Mouse (Mus musculus): ENCODE results near the gene Mab21l1. TPM values are rescaled to one million over a fixed set of nuclear protein-coding genes. Genes with fewer than 3 reads are reported as not detected.

Mab21l1 gene
- polyA plus RNA-seq (2014; fragmentation: Nextera tagmentation; extraction: Ambion mirVana) = 20.0 and 21.3 TPM in 2 replicates

DNA sequence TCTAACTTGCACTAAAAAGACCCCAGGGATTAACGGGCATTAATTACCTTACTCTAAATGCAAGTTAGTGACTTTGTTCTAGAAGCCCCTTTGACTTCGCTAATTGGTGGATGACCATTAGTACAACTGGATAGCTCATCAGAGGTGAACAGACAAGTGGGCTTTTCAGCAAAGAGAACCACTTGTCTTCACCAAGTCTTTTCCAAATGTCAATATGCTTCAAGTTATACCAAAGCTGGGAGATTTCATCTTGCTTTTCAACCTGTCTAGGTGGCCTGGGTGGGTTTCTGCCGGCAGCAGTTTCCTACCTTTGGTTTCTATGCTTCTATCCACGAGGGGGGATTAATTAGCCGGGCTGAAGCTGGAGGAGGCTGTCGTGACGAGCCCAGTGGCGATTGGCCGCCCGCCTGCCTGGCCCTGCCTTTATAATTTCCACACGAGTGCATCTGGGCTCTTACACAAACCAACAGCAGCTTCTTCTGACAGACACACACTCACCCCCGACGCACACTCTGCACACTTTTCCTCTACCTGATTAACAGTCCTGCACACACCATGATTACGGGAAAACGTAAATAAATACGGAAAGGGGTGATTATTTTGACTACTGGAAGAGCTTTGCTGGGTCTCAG, at the start of gene Mab21l1:
Gene Mab21l1, plus strand, starts transcription at position 455 of the 632 bp plus-strand sequence.
- DNase-seq (ENCODE audit: low spot score) (peak; percentile 69), ATAC-seq (ENCODE audit: insufficient read depth, low FRiP score, low TSS enrichment) (peak; percentile 55; the same call in 1 of the 2 replicates)
- Histone ChIP-seq H3K36me3 (ENCODE audit: control insufficient read depth, insufficient read depth, low read length) (no peaks in the 10 kb centered on the region), H3K4me3 (ENCODE audit: low read depth, low read length) (peak within 1 kb of the TSS; percentile 36), H3K9me3 (ENCODE audit: control insufficient read depth, low read length) (no peaks in the 10 kb centered on the region), H3K27me3 (ENCODE audit: control insufficient read depth, insufficient read depth, low read length) (peaks cover 57% of the 10 kb centered on the region), H3K4me2 (ENCODE audit: low read depth) (peak within 1 kb of the TSS; percentile 57), H3K9ac (ENCODE audit: low read length) (peak within 1 kb of the TSS; percentile 41), H3K4me1 (ENCODE audit: control insufficient read depth, insufficient read depth, low read length) (peaks cover 24% of the 10 kb centered on the region), H3K27ac (ENCODE audit: low read depth, low read length) (peak within 1 kb of the TSS; percentile 34; the same call in 1 of the 2 replicates)
- WGBS = 0% methylated on average over 16 of the region's 16 CpGs

- Histone ChIP-seq H3K4me1 (ENCODE audit: control insufficient read depth, insufficient read depth, low read length) (no peaks in the 10 kb centered on the region), H3K9me3 (ENCODE audit: control insufficient read depth, low read length) (no peaks in the 10 kb centered on the region), H3K27ac (ENCODE audit: low read depth, low read length) (no peak overlapping the region), H3K27me3 (ENCODE audit: control insufficient read depth, insufficient read depth, low read length) (no peaks in the 10 kb centered on the region), H3K4me3 (ENCODE audit: low read depth, low read length) (no peak overlapping the region), H3K9ac (ENCODE audit: low read length) (no peak overlapping the region), H3K36me3 (ENCODE audit: control insufficient read depth, insufficient read depth, low read length) (no peaks in the 10 kb centered on the region), H3K4me2 (ENCODE audit: low read depth) (no peak overlapping the region)
- whole genome bisulfite sequencing = 62% methylated on average over 6 of the region's 6 CpGs
- ATAC-seq (ENCODE audit: insufficient read depth, low FRiP score, low TSS enrichment) (no peak), DNase-seq (ENCODE audit: low spot score) (no peak)
Observed at GRCm38 (mm10) chr3:55733665-55734064, 48.6 kb upstream of the Mab21l1 start.

- Histone ChIP-seq H3K9me3 (ENCODE audit: control insufficient read depth, low read length) (no peaks in the 10 kb centered on the region), H3K4me1 (ENCODE audit: control insufficient read depth, insufficient read depth, low read length) (no peaks in the 10 kb centered on the region), H3K4me3 (ENCODE audit: low read depth, low read length) (no peak overlapping the region), H3K9ac (ENCODE audit: low read length) (no peak overlapping the region), H3K4me2 (ENCODE audit: low read depth) (no peak overlapping the region), H3K27me3 (ENCODE audit: control insufficient read depth, insufficient read depth, low read length) (no peaks in the 10 kb centered on the region), H3K36me3 (ENCODE audit: control insufficient read depth, insufficient read depth, low read length) (no peaks in the 10 kb centered on the region), H3K27ac (ENCODE audit: low read depth, low read length) (no peak overlapping the region)
- DNase-seq (ENCODE audit: low spot score) = no peak
- ATAC-seq (ENCODE audit: insufficient read depth, low FRiP score, low TSS enrichment) = no peak
- 67% methylated on average over 6 of the region's 6 CpGs for WGBS
Observed at GRCm38 (mm10) chr3:55741428-55741827, 40.9 kb upstream of the Mab21l1 start.

- 84% methylated on average over 5 of the region's 5 CpGs for whole genome bisulfite sequencing
- no peaks in the 10 kb centered on the region for H3K9me3 ChIP-seq (ENCODE audit: control insufficient read depth, low read length)
Observed at GRCm38 (mm10) chr3:55742218-55742617, 40.1 kb upstream of the Mab21l1 start.

GRCm38 (mm10) chr3:55742654-55743053, 39.7 kb upstream of the Mab21l1 start:
- Histone ChIP-seq H3K4me3 (ENCODE audit: low read depth, low read length) (no peak overlapping the region), H3K4me1 (ENCODE audit: control insufficient read depth, insufficient read depth, low read length) (no peaks in the 10 kb centered on the region), H3K36me3 (ENCODE audit: control insufficient read depth, insufficient read depth, low read length) (no peaks in the 10 kb centered on the region), H3K27me3 (ENCODE audit: control insufficient read depth, insufficient read depth, low read length) (no peaks in the 10 kb centered on the region), H3K9me3 (ENCODE audit: control insufficient read depth, low read length) (no peaks in the 10 kb centered on the region), H3K9ac (ENCODE audit: low read length) (no peak overlapping the region), H3K27ac (ENCODE audit: low read depth, low read length) (no peak overlapping the region), H3K4me2 (ENCODE audit: low read depth) (no peak overlapping the region)
- DNase-seq (ENCODE audit: low spot score) (no peak), ATAC-seq (ENCODE audit: insufficient read depth, low FRiP score, low TSS enrichment) (no peak)
- WGBS = 88% methylated on average over 4 of the region's 4 CpGs

More at GRCm38 (mm10) chr3:55742218-55742617, 40.1 kb upstream of the Mab21l1 start:
- no peak overlapping the region for H3K9ac ChIP-seq (ENCODE audit: low read length)
- ATAC-seq (ENCODE audit: insufficient read depth, low FRiP score, low TSS enrichment) (no peak), DNase-seq (ENCODE audit: low spot score) (no peak)
- H3K4me3 ChIP-seq (ENCODE audit: low read depth, low read length) = no peak overlapping the region
- no peaks in the 10 kb centered on the region for H3K27me3 ChIP-seq (ENCODE audit: control insufficient read depth, insufficient read depth, low read length)
- H3K36me3 ChIP-seq (ENCODE audit: control insufficient read depth, insufficient read depth, low read length) = no peaks in the 10 kb centered on the region
- no peak overlapping the region for H3K4me2 ChIP-seq (ENCODE audit: low read depth)
- H3K4me1 ChIP-seq (ENCODE audit: control insufficient read depth, insufficient read depth, low read length) = no peaks in the 10 kb centered on the region
- no peak overlapping the region for H3K27ac ChIP-seq (ENCODE audit: low read depth, low read length)

- Histone ChIP-seq H3K9ac (ENCODE audit: low read length) (no peak overlapping the region), H3K27ac (ENCODE audit: low read depth, low read length) (no peak overlapping the region), H3K9me3 (ENCODE audit: control insufficient read depth, low read length) (no peaks in the 10 kb centered on the region)
Observed at GRCm38 (mm10) chr3:55743885-55744284, 38.4 kb upstream of the Mab21l1 start.

DNA sequence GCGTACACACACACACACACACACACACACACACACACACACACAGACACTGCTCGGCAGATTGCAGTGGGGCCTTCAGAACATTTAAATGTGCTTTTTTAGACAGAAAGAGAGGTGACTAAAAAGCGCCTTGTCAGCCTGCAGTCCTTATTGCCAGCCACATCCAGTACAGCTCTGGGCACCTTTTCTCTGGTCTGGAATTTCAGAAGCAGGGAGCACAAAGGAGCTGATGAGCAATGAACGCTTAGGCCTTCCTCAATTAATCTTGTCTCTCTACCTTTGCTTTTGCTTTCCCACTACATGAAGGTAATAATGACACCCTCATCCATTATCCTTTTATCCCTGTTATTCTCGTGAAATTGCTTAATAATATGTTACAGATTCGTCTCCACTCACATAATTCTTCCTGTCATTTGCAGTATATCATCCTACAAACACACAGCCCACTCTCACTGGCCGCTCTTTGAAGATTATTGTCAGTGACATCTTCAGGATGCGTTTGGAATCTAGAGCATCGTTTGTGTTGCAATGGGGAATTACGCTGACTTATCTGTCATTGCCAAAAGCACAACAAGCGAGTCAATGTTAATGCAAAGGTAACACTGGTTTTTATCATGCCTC, 31.8 kb upstream of the Mab21l1 start:
- no peak overlapping the region for H3K4me2 ChIP-seq (ENCODE audit: low read depth)
- DNase-seq (ENCODE audit: low spot score) (no peak), ATAC-seq (ENCODE audit: insufficient read depth, low FRiP score, low TSS enrichment) (no peak)
- no peaks in the 10 kb centered on the region for H3K36me3 ChIP-seq (ENCODE audit: control insufficient read depth, insufficient read depth, low read length)
- no peaks in the 10 kb centered on the region for H3K27me3 ChIP-seq (ENCODE audit: control insufficient read depth, insufficient read depth, low read length)
- no peak overlapping the region for H3K27ac ChIP-seq (ENCODE audit: low read depth, low read length)
- H3K4me3 ChIP-seq (ENCODE audit: low read depth, low read length) = no peak overlapping the region
- no peak overlapping the region for H3K9ac ChIP-seq (ENCODE audit: low read length)
- H3K9me3 ChIP-seq (ENCODE audit: control insufficient read depth, low read length) = no peaks in the 10 kb centered on the region
- 56% methylated on average over 11 of the region's 11 CpGs for WGBS
- H3K4me1 ChIP-seq (ENCODE audit: control insufficient read depth, insufficient read depth, low read length) = peaks cover 2% of the 10 kb centered on the region

More at GRCm38 (mm10) chr3:55743885-55744284, 38.4 kb upstream of the Mab21l1 start:
- Histone ChIP-seq H3K4me2 (ENCODE audit: low read depth) (no peak overlapping the region), H3K4me3 (ENCODE audit: low read depth, low read length) (no peak overlapping the region), H3K4me1 (ENCODE audit: control insufficient read depth, insufficient read depth, low read length) (no peaks in the 10 kb centered on the region), H3K27me3 (ENCODE audit: control insufficient read depth, insufficient read depth, low read length) (no peaks in the 10 kb centered on the region), H3K36me3 (ENCODE audit: control insufficient read depth, insufficient read depth, low read length) (no peaks in the 10 kb centered on the region)
- DNase-seq (ENCODE audit: low spot score) (no peak), ATAC-seq (ENCODE audit: insufficient read depth, low FRiP score, low TSS enrichment) (no peak)
- 88% methylated on average over 5 of the region's 5 CpGs for whole genome bisulfite sequencing

DNA sequence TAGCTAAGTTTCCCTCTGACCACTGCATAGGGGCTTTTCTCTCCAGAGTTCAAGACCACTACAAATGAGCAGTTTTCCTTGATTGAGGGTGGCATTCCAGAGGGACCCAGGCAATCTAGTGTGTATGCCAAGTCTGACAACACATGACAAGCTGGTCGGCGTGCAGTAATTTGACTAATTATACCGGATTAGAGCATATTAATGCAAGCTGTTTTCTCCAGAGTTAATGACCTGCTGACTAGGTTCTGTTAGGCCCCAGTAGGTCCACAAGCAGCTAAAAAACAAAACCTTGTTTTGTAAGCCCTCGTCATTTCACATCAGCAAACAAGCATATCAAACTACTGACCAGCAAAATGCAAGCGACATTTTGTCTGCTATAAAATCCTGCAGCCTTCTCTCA, 30.9 kb upstream of the Mab21l1 start:
- Histone ChIP-seq H3K9me3 (ENCODE audit: control insufficient read depth, low read length) (no peaks in the 10 kb centered on the region), H3K4me3 (ENCODE audit: low read depth, low read length) (no peak overlapping the region), H3K4me2 (ENCODE audit: low read depth) (no peak overlapping the region), H3K9ac (ENCODE audit: low read length) (no peak overlapping the region), H3K27ac (ENCODE audit: low read depth, low read length) (no peak overlapping the region), H3K27me3 (ENCODE audit: control insufficient read depth, insufficient read depth, low read length) (no peaks in the 10 kb centered on the region), H3K4me1 (ENCODE audit: control insufficient read depth, insufficient read depth, low read length) (peaks cover 8% of the 10 kb centered on the region), H3K36me3 (ENCODE audit: control insufficient read depth, insufficient read depth, low read length) (no peaks in the 10 kb centered on the region)
- DNase-seq (ENCODE audit: low spot score) (no peak), ATAC-seq (ENCODE audit: insufficient read depth, low FRiP score, low TSS enrichment) (no peak)
- WGBS = 76% methylated on average over 5 of the region's 5 CpGs

DNA sequence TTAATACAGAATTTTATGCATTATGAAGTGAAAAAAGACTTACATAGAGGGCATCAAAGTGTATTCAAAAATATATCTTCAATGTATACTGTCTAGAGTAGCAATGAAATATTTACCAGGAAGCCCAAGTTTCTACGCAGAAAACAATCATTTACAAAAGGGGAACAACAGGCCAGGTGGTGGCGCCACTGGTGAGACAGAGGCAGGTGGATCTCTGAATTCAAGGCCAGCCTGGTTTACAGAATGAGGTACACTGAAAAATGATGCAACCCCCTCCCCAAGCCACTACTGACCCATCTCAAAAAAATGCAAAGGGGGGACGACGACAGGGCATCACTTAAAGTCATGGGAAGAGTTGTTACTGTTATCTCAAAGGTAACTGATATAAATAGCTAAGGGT, 29.8 kb upstream of the Mab21l1 start:
- H3K4me2 ChIP-seq (ENCODE audit: low read depth) = no peak overlapping the region
- no peak overlapping the region for H3K27ac ChIP-seq (ENCODE audit: low read depth, low read length)
- ATAC-seq (ENCODE audit: insufficient read depth, low FRiP score, low TSS enrichment) (no peak), DNase-seq (ENCODE audit: low spot score) (no peak)
- no peak overlapping the region for H3K9ac ChIP-seq (ENCODE audit: low read length)
- H3K4me1 ChIP-seq (ENCODE audit: control insufficient read depth, insufficient read depth, low read length) = peaks cover 8% of the 10 kb centered on the region
- no peaks in the 10 kb centered on the region for H3K36me3 ChIP-seq (ENCODE audit: control insufficient read depth, insufficient read depth, low read length)
- H3K9me3 ChIP-seq (ENCODE audit: control insufficient read depth, low read length) = no peaks in the 10 kb centered on the region
- H3K4me3 ChIP-seq (ENCODE audit: low read depth, low read length) = no peak overlapping the region
- WGBS = 71% methylated on average over 4 of the region's 4 CpGs
- no peaks in the 10 kb centered on the region for H3K27me3 ChIP-seq (ENCODE audit: control insufficient read depth, insufficient read depth, low read length)

Data from neural tube, embryonic 11.5 days (tissue).